Mouse (Mus musculus): ENCODE measurements at regions not wholly inside any gene's neighbourhood (a gene's known extent, or its start where the extent isn't known, plus 50 kb on each side); places are given as distances from the start of the nearest gene placed in this dataset.
"Not testable (repeated sequence)": the region's sequence is repeated elsewhere in the genome, so short reads cannot be mapped to it uniquely, and the experiment has no call there.

GRCm38 (mm10) chr6:133724627-133725026 lies 128.9 kb downstream of the Kap start:
- H3K27me3 ChIP-seq (ENCODE audit: control insufficient read depth, insufficient read depth, low read length, poor library complexity, severe bottlenecking); DNase-seq (ENCODE audit: low read depth, low spot score); H3K36me3 ChIP-seq (ENCODE audit: control insufficient read depth, insufficient read depth, low read length, poor library complexity, severe bottlenecking): not testable (repeated sequence)

GRCm38 (mm10) chr6:133706712-133707111 lies 146.8 kb downstream of the Kap start:
- H3K27me3 ChIP-seq (ENCODE audit: control insufficient read depth, insufficient read depth, low read length, poor library complexity, severe bottlenecking); H3K36me3 ChIP-seq (ENCODE audit: control insufficient read depth, insufficient read depth, low read length, poor library complexity, severe bottlenecking): not testable (repeated sequence)
- peak; percentile 7 for DNase-seq (ENCODE audit: low read depth, low spot score)

GRCm38 (mm10) chr6:133701625-133702024 lies 151.9 kb downstream of the Kap start:
- no peak for DNase-seq (ENCODE audit: low read depth, low spot score)

More at GRCm38 (mm10) chr6:133701625-133702024, 151.9 kb downstream of the Kap start:
- Histone ChIP-seq H3K27me3 (ENCODE audit: control insufficient read depth, insufficient read depth, low read length, poor library complexity, severe bottlenecking) (no peaks in the 10 kb centered on the region), H3K36me3 (ENCODE audit: control insufficient read depth, insufficient read depth, low read length, poor library complexity, severe bottlenecking) (no peaks in the 10 kb centered on the region)

All from splenic B cell, adult 2 months (primary cell).